Mouse (Mus musculus) limb, embryonic 11.5 days (tissue): ENCODE data around the gene Slc25a10. TPM values are rescaled to one million over a fixed set of nuclear protein-coding genes. Genes with fewer than 3 reads are reported as not detected.

Source experiments
- ATAC-seq: fragments of 200-750 bp; cut with Nextera tagmentation; 2 replicates; pipeline ENCODE4 v1.8.0; 2017; ENCODE audit warnings: low read depth; ENCODE audit not compliant: insufficient number of reproducible peaks, low FRiP score, low TSS enrichment
- DNase-seq: peaks from one replicate; pipeline ENCODE4 v3.0.0-alpha.2; 2015; ENCODE audit warnings: low spot score
- H3K27ac ChIP-seq: fragments of 300-500 bp; sonication (generic); replicated peaks from 2 replicates; pipeline ENCODE4 v1.5.1; 2014; ENCODE audit warnings: low read depth, mild to moderate bottlenecking, low read length
- H3K27me3 ChIP-seq: fragments of 300-500 bp; sonication (generic); 2 replicates; pipeline ENCODE4 v1.6.1; 2014; ENCODE audit warnings: mild to moderate bottlenecking, low read length, mixed read lengths; ENCODE audit not compliant: control insufficient read depth, insufficient read depth
- H3K36me3 ChIP-seq: fragments of 300-500 bp; sonication (generic); 2 replicates; pipeline ENCODE4 v1.6.1; 2014; ENCODE audit warnings: mild to moderate bottlenecking, low read length, moderate library complexity, mixed read lengths; ENCODE audit not compliant: control insufficient read depth, insufficient read depth
- H3K4me1 ChIP-seq: fragments of 300-500 bp; sonication (generic); 2 replicates; pipeline ENCODE4 v1.6.1; 2014; ENCODE audit warnings: low read length, mixed read lengths; ENCODE audit not compliant: control insufficient read depth, insufficient read depth
- H3K4me2 ChIP-seq: fragments of 300-500 bp; sonication (generic); 2 replicates; pipeline ENCODE4 v1.6.1; 2014; ENCODE audit warnings: low read depth, mild to moderate bottlenecking, moderate library complexity; ENCODE audit not compliant: severe bottlenecking
- H3K4me3 ChIP-seq: fragments of 300-500 bp; sonication (generic); 2 replicates; pipeline ENCODE4 v1.5.1; 2014; ENCODE audit warnings: low read depth, low read length
- H3K9ac ChIP-seq: fragments of 300-500 bp; sonication (generic); 2 replicates; pipeline ENCODE4 v1.6.1; 2014; ENCODE audit warnings: mild to moderate bottlenecking, low read length
- H3K9me3 ChIP-seq: fragments of 300-500 bp; sonication (generic); 2 replicates; pipeline ENCODE4 v1.6.1; 2016; ENCODE audit warnings: low read length; ENCODE audit not compliant: control insufficient read depth
- WGBS: fragments of 180-500 bp; shearing (Covaris S2); extraction: QIAGEN DNeasy Blood & Tissue Kit; methylation state at CpG from one replicate; pipeline ENCODE4 v1.1.7; 2014; 5-methylcytosine and 5-hydroxymethylcytosine counted together
- polyA plus RNA-seq: library from polyadenylated mRNA; unstranded; fragments of >200 nt; fragmentation: Nextera tagmentation; extraction: Ambion mirVana; gene quantifications from 2 replicates; pipeline ENCODE4 v1.2.1, GENCODE M21; 2014

The Slc25a10 gene
- polyA plus RNA-seq, 1 experiment from 2014 or later, result 57.8 TPM

GRCm38 (mm10) chr11:120542376-120542775, 50.7 kb downstream of the Slc25a10 start:
- DNase-seq, result no peak
- Histone ChIP-seq H3K36me3 (peaks cover 22% of the 10 kb centered on the region), H3K9ac (no peak overlapping the region), H3K27ac (no peak overlapping the region), H3K27me3 (no peaks in the 10 kb centered on the region), H3K4me2 (no peak overlapping the region), H3K4me3 (no peak overlapping the region), H3K9me3 (no peaks in the 10 kb centered on the region), H3K4me1 (peaks cover 12% of the 10 kb centered on the region)
- no peak for ATAC-seq
- 88% methylated on average over 6 of the region's 6 CpGs for WGBS

DNA sequence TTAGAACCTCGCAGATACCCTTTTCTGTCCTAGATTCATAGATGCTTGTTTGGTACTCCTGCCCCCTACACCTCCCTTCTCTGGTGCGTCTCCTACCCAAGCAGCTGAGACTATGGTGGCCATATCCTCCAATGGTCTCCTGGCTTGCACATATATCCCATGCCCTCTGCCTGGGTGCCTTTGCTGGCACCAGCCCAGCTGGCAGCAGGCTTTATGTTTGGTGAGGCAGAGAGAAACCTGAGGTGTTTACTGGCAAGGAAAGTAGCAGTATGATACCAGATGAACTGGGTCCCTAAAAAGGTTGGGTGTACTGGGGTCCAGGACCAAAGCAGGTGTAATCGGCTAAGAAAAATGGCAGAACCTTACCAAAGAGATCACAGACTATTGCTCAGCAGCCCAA, 54.3 kb downstream of the Slc25a10 start:
- H3K4me2 ChIP-seq, result no peak overlapping the region

GRCm38 (mm10) chr11:120547469-120547868, 55.8 kb downstream of the Slc25a10 start:
- ATAC-seq (no peak), DNase-seq (no peak)
- Histone ChIP-seq H3K9ac (no peak overlapping the region), H3K27ac (no peak overlapping the region), H3K36me3 (peaks cover 22% of the 10 kb centered on the region), H3K4me2 (no peak overlapping the region), H3K4me1 (peaks cover 15% of the 10 kb centered on the region), H3K27me3 (no peaks in the 10 kb centered on the region), H3K4me3 (no peak overlapping the region), H3K9me3 (no peaks in the 10 kb centered on the region)
- WGBS, result 72% methylated on average over 2 of the region's 2 CpGs

More for the DNA sequence above, 54.3 kb downstream of the Slc25a10 start:
- DNase-seq, result no peak
- Histone ChIP-seq H3K27ac (no peak overlapping the region), H3K9me3 (no peaks in the 10 kb centered on the region), H3K9ac (no peak overlapping the region), H3K27me3 (no peaks in the 10 kb centered on the region), H3K4me1 (peaks cover 15% of the 10 kb centered on the region), H3K36me3 (peaks cover 22% of the 10 kb centered on the region), H3K4me3 (no peak overlapping the region)
- 96% methylated on average over 3 of the region's 3 CpGs for WGBS
- no peak for ATAC-seq

GRCm38 (mm10) chr11:120548214-120548613, 56.6 kb downstream of the Slc25a10 start:
- ATAC-seq (no peak), DNase-seq (no peak)
- H3K4me3 ChIP-seq, result peak overlapping the region; percentile 95; the same call in 1 of the 2 replicates
- H3K27ac ChIP-seq, result no peak overlapping the region
- no peaks in the 10 kb centered on the region for H3K27me3 ChIP-seq
- H3K4me2 ChIP-seq, result peak overlapping the region; percentile 88
- WGBS, result 88% methylated on average over 3 of the region's 3 CpGs
- peaks cover 15% of the 10 kb centered on the region for H3K4me1 ChIP-seq
- peak overlapping the region; percentile 98; the same call in 1 of the 2 replicates for H3K9ac ChIP-seq
- H3K36me3 ChIP-seq, result peaks cover 17% of the 10 kb centered on the region
- no peaks in the 10 kb centered on the region for H3K9me3 ChIP-seq

GRCm38 (mm10) chr11:120548786-120549167, 57.1 kb downstream of the Slc25a10 start:
- H3K4me2 ChIP-seq, result peak overlapping the region; percentile 88
- 37% methylated on average over 7 of the region's 7 CpGs for WGBS
- ATAC-seq, result no peak
- no peak for DNase-seq
- H3K9me3 ChIP-seq, result no peaks in the 10 kb centered on the region
- peaks cover 12% of the 10 kb centered on the region for H3K36me3 ChIP-seq
- H3K4me3 ChIP-seq, result peak overlapping the region; percentile 95
- peaks cover 15% of the 10 kb centered on the region for H3K4me1 ChIP-seq
- peak overlapping the region; percentile 98 for H3K9ac ChIP-seq
- no peaks in the 10 kb centered on the region for H3K27me3 ChIP-seq
- peak overlapping the region; percentile 85 for H3K27ac ChIP-seq

Other genes starting within 250 kb of the Slc25a10 start
- 2,996 and 3,123 TPM in 2 replicates for gene Actg1, start 143.3 kb upstream of the Slc25a10 start, polyA plus RNA-seq
- 0.21 and 0.47 TPM in 2 replicates for gene Fscn2, start 130.3 kb upstream of the Slc25a10 start, polyA plus RNA-seq
- gene Faap100, start 113.1 kb upstream of the Slc25a10 start, polyA plus RNA-seq, result 30.4 and 33.1 TPM in 2 replicates
- gene Nploc4, start 54.1 kb upstream of the Slc25a10 start, polyA plus RNA-seq, result 47.1 and 51.1 TPM in 2 replicates
- gene Tspan10, start 49.2 kb upstream of the Slc25a10 start, polyA plus RNA-seq, result not detected in 2 replicates
- 0.19 TPM in 1 of 2 replicates, not detected in the other for gene Pde6g, start 38.3 kb upstream of the Slc25a10 start, polyA plus RNA-seq
- 11.5 and 11.9 TPM in 2 replicates for gene Oxld1, start 33.8 kb upstream of the Slc25a10 start, polyA plus RNA-seq
- gene Ccdc137, start 33.7 kb upstream of the Slc25a10 start, polyA plus RNA-seq, result 32.6 and 36.4 TPM in 2 replicates
- gene Arl16, start 24.2 kb upstream of the Slc25a10 start, polyA plus RNA-seq, result 56.6 and 58.3 TPM in 2 replicates
- 166 and 177 TPM in 2 replicates for gene Mrpl12, start 7.2 kb upstream of the Slc25a10 start, polyA plus RNA-seq
- 0.71 and 1.8 TPM in 2 replicates for gene Gcgr, start 38.9 kb downstream of the Slc25a10 start, polyA plus RNA-seq
- 234 and 252 TPM in 2 replicates for gene Mcrip1, start 57.9 kb downstream of the Slc25a10 start, polyA plus RNA-seq
- gene Ppp1r27, start 59.3 kb downstream of the Slc25a10 start, polyA plus RNA-seq, result 0.47 and 0.85 TPM in 2 replicates
- gene P4hb, start 81.4 kb downstream of the Slc25a10 start, polyA plus RNA-seq, result 640 and 656 TPM in 2 replicates
- gene Arhgdia, start 89.8 kb downstream of the Slc25a10 start, polyA plus RNA-seq, result 593 and 597 TPM in 2 replicates
- 810 and 850 TPM in 2 replicates for gene Alyref, start 106.5 kb downstream of the Slc25a10 start, polyA plus RNA-seq
- 214 and 223 TPM in 2 replicates for gene Anapc11, start 106.6 kb downstream of the Slc25a10 start, polyA plus RNA-seq
- 1.4 TPM in 1 of 2 replicates, not detected in the other for gene Npb, start 116.6 kb downstream of the Slc25a10 start, polyA plus RNA-seq
- 105 and 111 TPM in 2 replicates for gene Pcyt2, start 126.1 kb downstream of the Slc25a10 start, polyA plus RNA-seq
- gene Sirt7, start 133.4 kb downstream of the Slc25a10 start, polyA plus RNA-seq, result 24.6 TPM in 2 replicates
- 22.6 and 24.2 TPM in 2 replicates for gene Mafg, start 141.8 kb downstream of the Slc25a10 start, polyA plus RNA-seq
- 33.3 and 34.2 TPM in 2 replicates for gene Pycr1, start 151.9 kb downstream of the Slc25a10 start, polyA plus RNA-seq
- not detected in 2 replicates for gene Myadml2, start 156.3 kb downstream of the Slc25a10 start, polyA plus RNA-seq
- gene Notum, start 169.3 kb downstream of the Slc25a10 start, polyA plus RNA-seq, result 6.6 and 7.5 TPM in 2 replicates
- 122 and 128 TPM in 2 replicates for gene Aspscr1, start 181.1 kb downstream of the Slc25a10 start, polyA plus RNA-seq
- 126 and 127 TPM in 2 replicates for gene Cenpx, start 221.9 kb downstream of the Slc25a10 start, polyA plus RNA-seq
- 44.3 and 47.8 TPM in 2 replicates for gene Lrrc45, start 222.1 kb downstream of the Slc25a10 start, polyA plus RNA-seq
- gene Rac3, start 229.6 kb downstream of the Slc25a10 start, polyA plus RNA-seq, result 7.4 and 12.8 TPM in 2 replicates
- 12.4 and 16.5 TPM in 2 replicates for gene Dcxr, start 235.4 kb downstream of the Slc25a10 start, polyA plus RNA-seq
- 6.7 and 7.4 TPM in 2 replicates for gene Cbr2, start 240.3 kb downstream of the Slc25a10 start, polyA plus RNA-seq